In the genomic region with DNA sequence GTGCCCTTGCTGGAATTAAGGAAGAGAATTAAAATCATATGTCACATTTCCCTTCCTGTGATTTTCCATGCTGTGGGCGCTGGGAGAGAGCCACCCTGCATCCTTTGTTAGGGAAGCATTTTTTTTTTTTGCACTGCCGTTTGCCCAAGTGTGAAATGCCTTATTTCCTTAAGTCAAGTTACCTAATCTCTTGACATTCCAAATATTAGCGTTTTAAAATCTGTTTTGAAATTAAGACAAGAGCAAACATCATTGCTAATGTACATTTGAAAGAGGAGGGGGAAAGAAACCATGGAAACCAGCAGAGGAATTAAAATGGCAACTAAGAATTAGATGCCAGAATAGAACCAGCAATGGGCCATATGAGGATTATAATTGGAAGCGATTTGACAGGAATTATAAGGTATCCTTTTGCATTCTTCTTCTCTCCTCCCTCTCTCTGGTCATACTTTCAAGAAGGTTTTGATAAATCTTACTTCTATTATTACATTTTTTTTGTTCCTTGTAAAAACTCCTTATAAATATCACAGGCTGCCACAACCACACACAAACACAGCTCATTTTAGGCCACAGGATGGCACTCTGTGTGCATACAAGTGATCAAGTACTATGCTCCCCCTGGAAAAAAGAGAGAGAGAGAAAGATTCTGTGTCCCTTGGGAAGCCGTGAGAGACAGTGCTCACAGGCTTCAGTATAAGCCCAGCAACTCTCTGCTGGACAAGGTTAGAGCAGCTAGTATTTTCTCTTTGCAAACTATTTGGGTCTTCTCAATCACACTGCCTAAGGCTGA, we compare ENCODE assay signal across 9 mouse cellular contexts.
A peak's percentile ranks its signal among the peaks of the same experiment; 100 is the strongest.
DNase-seq lines count a peak whose midpoint lies in the region; ATAC-seq and TF ChIP-seq lines count a peak whose summit lies in the region.
"Had no signal": no experiment of that assay in that cellular context is flagged by ENCODE, and none has a peak within 500 bp of the region (broad histone marks: within the 10 kb centered on the region; RNA-seq: fewer than 3 reads in every experiment).

No protein-coding gene starts in this region.

- H3K27ac ChIP-seq in gastrocnemius, adult 2 months, result no peak overlapping the region
- no peak overlapping the region for H3K27ac ChIP-seq in limb, embryonic 13.5 days
- H3K27ac ChIP-seq in stomach, postnatal 0 days (replicated peaks), result no peak overlapping the region

- H3K4me3 ChIP-seq in gastrocnemius, adult 2 months, result no peak overlapping the region
- no peak overlapping the region for H3K4me3 ChIP-seq in limb, embryonic 13.5 days
- no peak overlapping the region for H3K4me3 ChIP-seq in stomach, postnatal 0 days (ENCODE audit: low read depth, low read length)

- WGBS in limb, embryonic 13.5 days, result 41% methylated on average over 5 of the region's 5 CpGs
- WGBS in stomach, postnatal 0 days, result 43% methylated on average over 5 of the region's 5 CpGs

- no peak for TF ChIP-seq EP300 in stomach, postnatal 0 days (optimal IDR thresholded peaks at IDR 0.05)

- H3K27me3 ChIP-seq in limb, embryonic 13.5 days, result no peaks in the 10 kb centered on the region
- H3K27me3 ChIP-seq in stomach, postnatal 0 days (ENCODE audit: control insufficient read depth, insufficient read depth, low read length), result no peaks in the 10 kb centered on the region
- H3K27me3 ChIP-seq: CH12.LX had no signal

- H3K9me3 ChIP-seq in limb, embryonic 13.5 days, result no peaks in the 10 kb centered on the region
- no peaks in the 10 kb centered on the region for H3K9me3 ChIP-seq in stomach, postnatal 0 days (ENCODE audit: control insufficient read depth, low read length)

- no peak for DNase-seq in gastrocnemius, adult 2 months
- DNase-seq in gastrocnemius, postnatal 25 days, result no peak
- peak; percentile 93 for DNase-seq in brain, embryonic 14.5 days (ENCODE audit: low read depth)
- DNase-seq in forelimb bud, embryonic 11.5 days (ENCODE audit: low read depth, low spot score), result peak; percentile 17
- no peak for DNase-seq in stomach, postnatal 0 days (ENCODE audit: low spot score)
- no peak for DNase-seq in thymus, postnatal 0 days (ENCODE audit: low spot score)

- no peak overlapping the region for H3K9ac ChIP-seq in limb, embryonic 13.5 days
- no peak overlapping the region for H3K9ac ChIP-seq in stomach, postnatal 0 days (ENCODE audit: low read length)

- peaks cover 5% of the 10 kb centered on the region; the same call in 1 of the 2 replicates for H3K4me1 ChIP-seq in limb, embryonic 13.5 days
- H3K4me1 ChIP-seq in stomach, postnatal 0 days (replicated peaks; ENCODE audit: control insufficient read depth, insufficient read depth), result no peaks in the 10 kb centered on the region

- no peak; the same call in 1 of the 2 replicates for ATAC-seq in limb, embryonic 13.5 days (ENCODE audit: low FRiP score, low read depth)
- no peak for ATAC-seq in stomach, postnatal 0 days (ENCODE audit: low FRiP score, low TSS enrichment)
- no peak for ATAC-seq in CD4-positive, CD25-positive, alpha-beta regulatory T cell, adult 4 months

- no peaks in the 10 kb centered on the region for H3K36me3 ChIP-seq in limb, embryonic 13.5 days
- no peaks in the 10 kb centered on the region for H3K36me3 ChIP-seq in stomach, postnatal 0 days (ENCODE audit: control insufficient read depth, insufficient read depth, low read length)

- H3K4me2 ChIP-seq in limb, embryonic 13.5 days (replicated peaks), result peak overlapping the region; percentile 19; the same call in 1 of the 2 replicates
- H3K4me2 ChIP-seq in stomach, postnatal 0 days (replicated peaks; ENCODE audit: low read depth), result no peak overlapping the region

- no peak for TF ChIP-seq POLR2A in brain, embryonic 14.5 days (IDR thresholded peaks at IDR 0.05; ENCODE audit: borderline replicate concordance, extremely low read depth, insufficient read depth, insufficient read length, poor library complexity, severe bottlenecking)

- peak; percentile 4; the same call in 1 of the 2 replicates for TF ChIP-seq CTCF in gastrocnemius, adult 2 months (IDR thresholded peaks at IDR 0.05)
- peak; percentile 66; the same call in 1 of the 2 replicates for TF ChIP-seq CTCF in brain, embryonic 14.5 days (IDR thresholded peaks at IDR 0.05; ENCODE audit: borderline replicate concordance, extremely low read depth, insufficient read depth, insufficient read length)
- TF ChIP-seq CTCF in stomach, postnatal 0 days (IDR thresholded peaks at IDR 0.05; ENCODE audit: low read depth), result peak; percentile 66

- intact Hi-C loops in gastrocnemius, adult 2 months (cut with DNase I), result no loop called here

Comparison
In these comparisons a context has a peak if more than half of its experiments do, and no peak if none do; other contexts are left out.
1. DNase-seq: peak in brain, embryonic 14.5 days (single experiment) and forelimb bud, embryonic 11.5 days (single experiment); none in gastrocnemius, adult 2 months (single experiment), gastrocnemius, postnatal 25 days (single experiment), stomach, postnatal 0 days (single experiment) and thymus, postnatal 0 days (single experiment).
2. CTCF ChIP-seq: peak in every context shown above with its lines; median percentile 66 in brain, embryonic 14.5 days; 66 in stomach, postnatal 0 days; 4 in gastrocnemius, adult 2 months.